Mouse (Mus musculus) granulocyte monocyte progenitor cell, adult 5-6 weeks (primary cell): ENCODE measurements around the gene Tmprss12. TPM values are rescaled to one million over a fixed set of nuclear protein-coding genes. Genes with fewer than 3 reads are reported as not detected.
"Not testable (repeated sequence)": the region's sequence is repeated elsewhere in the genome, so short reads cannot be mapped to it uniquely, and the experiment has no call there.

Experiments
- ATAC-seq: replicated peaks from 2 replicates; pipeline ENCODE4 v1.8.0; 2016; ENCODE audit warnings: mild to moderate bottlenecking, moderate TSS enrichment, inconsistent platforms; ENCODE audit not compliant: poor library complexity, severe bottlenecking
- total RNA-seq, 2 experiments: library from RNA; stranded (forward) in 1 of 2; stranded (reverse) in 1 of 2; fragments of 200-712, 200-1000 nt in 1 of 2; fragments of >200 nt in 1 of 2; fragmentation: Nextera tagmentation in 1 of 2; gene quantifications; 2 replicates each; pipeline ENCODE4 v1.2.3; 2014 to 2017

The Tmprss12 gene
- not detected in 2 replicates for total RNA-seq (2014; fragmentation: Nextera tagmentation)
- total RNA-seq (2017): not detected in 2 replicates

DNA sequence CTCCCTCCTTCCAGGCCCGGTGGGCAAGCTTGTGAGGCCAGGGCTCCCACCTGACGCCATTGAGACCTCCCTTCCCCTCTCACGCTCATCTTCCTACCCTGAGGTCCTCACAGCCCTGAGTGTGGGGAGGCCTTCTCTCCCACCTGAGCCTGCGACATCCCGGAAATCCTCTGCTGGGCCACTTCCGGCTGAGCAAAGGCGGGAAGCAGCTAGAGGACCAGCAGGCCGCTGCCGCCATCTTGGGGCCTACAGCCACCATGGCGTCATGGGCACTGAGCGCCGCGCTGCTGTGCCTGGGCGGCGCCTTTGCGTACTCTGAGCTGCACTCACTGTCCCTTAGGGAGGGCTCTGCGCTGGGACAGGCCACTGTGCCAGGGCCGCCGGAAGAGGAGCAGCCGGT, at the start of gene Tmprss12:
TSS of gene Tmprss12 (plus strand) at position 212 of the 400 bp plus-strand sequence.
- ATAC-seq: no peak

DNA sequence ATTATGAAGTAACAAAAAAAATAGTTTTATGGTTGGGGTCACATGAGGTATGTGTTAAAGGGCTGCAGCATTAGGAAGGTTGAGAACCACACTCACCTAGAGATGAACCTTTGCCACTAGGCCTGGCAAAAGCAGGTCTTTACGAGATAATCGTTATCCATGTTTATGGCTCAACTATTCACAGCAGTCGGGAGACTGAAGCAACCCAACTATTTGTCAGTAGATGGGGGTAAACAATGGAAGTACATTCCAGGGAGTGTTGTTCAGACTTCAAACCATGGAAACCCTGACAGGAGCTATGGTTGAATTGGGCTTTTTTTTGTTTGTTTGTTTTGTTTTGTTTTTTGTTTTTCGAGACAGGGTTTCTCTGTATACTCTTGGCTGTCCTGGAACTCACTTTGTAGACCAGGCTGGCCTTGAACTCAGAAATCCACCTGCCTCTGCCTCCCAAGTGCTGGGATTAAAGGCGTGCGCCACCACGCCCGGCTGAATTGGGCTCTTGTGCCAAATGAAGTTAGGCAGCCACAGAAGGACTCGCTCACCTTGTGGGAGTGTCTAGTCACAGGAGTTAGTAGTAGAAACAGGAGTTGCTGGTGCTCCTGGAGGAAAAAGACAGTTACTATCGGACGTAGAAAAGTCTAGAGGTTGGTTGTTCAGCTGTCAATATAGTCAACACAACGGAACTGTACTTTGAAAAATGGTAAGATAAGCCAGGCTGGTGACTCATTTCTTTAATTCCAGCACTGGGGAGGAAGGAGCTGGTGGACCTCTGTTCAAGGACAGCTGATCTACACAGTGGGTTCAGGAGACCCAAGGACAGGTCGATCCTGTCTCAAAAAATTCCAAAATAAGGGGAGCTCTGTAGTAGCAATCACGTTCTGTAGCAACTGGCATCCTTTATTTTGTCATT, 48.8 kb upstream of the Tmprss12 start:
- ATAC-seq: no peak

GRCm38 (mm10) chr15:100235208-100235965, 45.2 kb upstream of the Tmprss12 start:
- no peak for ATAC-seq

DNA sequence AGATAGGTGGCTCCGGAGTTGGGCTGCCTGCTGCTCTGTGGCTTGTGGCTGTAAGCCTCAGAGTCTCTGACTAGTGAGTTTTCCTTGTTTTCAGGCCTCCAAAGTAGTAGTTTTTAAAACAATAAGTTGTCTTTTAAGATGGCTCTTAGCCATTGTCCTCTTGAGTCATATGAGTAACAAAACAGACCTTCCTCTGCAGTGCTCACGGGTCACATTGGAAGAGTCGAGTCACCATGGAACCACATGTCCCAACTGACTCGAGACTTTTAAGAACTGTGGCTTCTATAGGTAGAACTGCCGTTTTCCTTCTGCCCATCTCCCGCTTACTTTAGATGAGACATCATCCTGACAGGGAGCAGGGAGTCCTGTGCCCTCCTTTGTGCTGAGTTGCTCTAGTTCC, 43.7 kb upstream of the Tmprss12 start:
- no peak for ATAC-seq

DNA sequence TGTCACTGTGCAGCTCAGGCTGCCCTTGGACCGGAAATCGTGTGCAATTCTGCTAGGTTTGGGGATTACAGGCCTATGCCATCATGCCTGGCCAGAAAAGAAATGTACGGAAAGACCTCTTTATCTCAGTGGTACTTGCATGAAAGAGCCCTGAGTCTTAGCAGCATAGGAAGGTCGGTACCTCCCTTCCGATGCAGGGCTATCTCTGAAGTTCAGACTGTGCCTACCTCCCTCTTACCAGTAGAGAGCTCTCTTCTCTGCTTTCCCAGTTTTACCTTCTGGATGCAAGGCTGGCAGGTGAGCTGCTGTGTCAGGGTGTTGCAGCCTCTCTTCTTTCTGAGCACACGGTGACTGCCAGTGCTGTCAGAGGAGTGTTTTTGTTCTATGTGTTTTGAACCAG, 38.9 kb upstream of the Tmprss12 start:
- no peak for ATAC-seq

- ATAC-seq: no peak
These were observed 34.7 kb upstream of the Tmprss12 start for GRCm38 (mm10) chr15:100245951-100246350.

DNA sequence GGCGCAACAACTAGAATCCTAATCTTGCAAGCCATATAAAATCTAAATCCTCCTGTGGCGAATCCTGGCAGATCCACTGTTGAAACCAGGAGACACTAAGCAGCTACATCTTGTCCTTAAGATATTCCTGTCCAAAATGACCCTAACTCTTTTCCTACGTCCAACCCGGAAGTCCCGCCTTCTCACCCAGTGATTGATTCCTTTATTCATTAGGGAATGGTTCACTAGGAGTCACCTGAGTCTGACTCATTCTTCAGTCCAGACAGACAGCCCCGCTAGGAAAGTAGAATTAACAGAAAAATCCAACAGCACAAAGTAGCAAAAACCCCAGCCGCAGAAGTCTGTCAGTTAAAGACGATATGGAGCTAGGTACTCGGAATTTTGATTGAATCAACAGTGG, 33.3 kb upstream of the Tmprss12 start:
- ATAC-seq: no peak

DNA sequence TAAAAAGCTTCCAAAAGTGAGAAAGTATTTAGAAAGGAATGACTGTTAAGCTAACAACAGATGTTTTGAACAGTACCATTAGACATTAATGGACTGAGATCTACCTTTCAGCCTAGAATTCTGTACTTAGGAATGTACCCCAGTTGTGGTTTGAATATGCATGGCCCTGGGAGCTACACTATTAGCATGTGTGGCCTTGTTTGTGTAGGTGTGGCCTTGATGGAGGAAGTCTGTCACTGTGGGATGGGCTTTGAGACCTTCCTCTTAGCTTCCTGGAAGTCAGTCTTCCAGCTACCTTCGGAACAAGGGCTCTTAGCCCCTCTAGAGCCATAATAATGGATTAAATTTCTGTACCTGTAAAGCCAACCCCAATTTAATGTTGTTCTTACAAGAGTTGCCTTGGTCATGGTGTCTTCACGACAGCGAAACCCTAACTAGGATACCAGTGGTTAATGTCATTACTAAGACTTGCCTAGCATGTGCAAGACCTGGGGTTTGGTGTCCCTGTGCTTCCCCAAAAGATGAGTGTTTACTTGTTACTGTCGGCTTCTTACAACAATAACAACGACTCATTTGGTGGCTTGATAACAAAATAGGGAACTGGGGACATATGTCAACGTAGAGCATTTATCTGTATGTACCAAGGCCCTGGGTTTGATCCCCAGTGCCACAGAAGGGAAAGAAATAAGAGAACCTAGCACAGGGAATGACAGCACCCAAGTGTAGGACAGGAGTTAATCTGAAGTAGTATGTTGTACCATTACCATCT, 31.8 kb upstream of the Tmprss12 start:
- ATAC-seq: peak; percentile 33

- no peak for ATAC-seq
These were observed 29.4 kb upstream of the Tmprss12 start for GRCm38 (mm10) chr15:100251153-100251780.

DNA sequence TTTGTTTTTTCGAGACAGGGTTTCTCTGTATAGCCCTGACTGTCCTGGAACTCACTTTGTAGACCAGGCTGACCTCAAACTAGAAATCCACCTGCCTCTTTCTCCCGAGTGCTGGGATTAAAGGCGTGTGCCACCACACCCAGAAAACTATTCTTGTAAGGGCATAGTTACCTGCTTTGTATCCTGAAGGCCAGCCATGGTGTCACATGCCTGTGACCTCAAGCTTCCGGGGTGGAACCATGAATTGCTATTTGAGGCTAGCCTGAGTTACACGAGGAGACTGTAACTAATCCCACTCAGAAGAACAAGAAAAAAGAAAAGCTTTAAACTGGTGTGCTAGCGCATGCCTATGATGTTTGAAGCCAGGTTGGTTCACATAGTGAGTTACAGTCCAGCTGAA, 24.3 kb upstream of the Tmprss12 start:
- no peak for ATAC-seq

GRCm38 (mm10) chr15:100257305-100257704, 23.3 kb upstream of the Tmprss12 start:
- ATAC-seq: no peak

GRCm38 (mm10) chr15:100258646-100259425, 21.8 kb upstream of the Tmprss12 start:
- ATAC-seq: no peak

DNA sequence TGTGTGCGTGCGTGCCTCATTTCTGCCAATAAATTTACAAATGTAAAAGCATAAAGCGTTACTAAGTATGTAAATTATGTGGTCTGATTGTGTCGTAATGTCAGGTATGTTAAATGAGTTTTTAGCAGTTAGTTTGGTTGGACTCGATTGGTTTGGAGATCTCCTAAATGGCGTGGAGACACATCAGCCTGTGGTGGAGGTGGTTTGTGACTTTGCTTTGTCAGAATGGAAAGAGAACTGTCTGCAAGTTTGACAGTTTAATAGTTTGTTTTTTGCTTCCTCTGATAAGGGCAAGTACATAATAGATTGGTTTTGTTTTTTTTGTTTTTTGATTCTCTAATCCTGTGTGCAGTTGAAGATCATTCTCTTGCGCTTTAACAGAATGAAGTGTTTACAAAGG, 20.3 kb upstream of the Tmprss12 start:
- ATAC-seq: peak; percentile 42; the same call in 1 of the 2 replicates

DNA sequence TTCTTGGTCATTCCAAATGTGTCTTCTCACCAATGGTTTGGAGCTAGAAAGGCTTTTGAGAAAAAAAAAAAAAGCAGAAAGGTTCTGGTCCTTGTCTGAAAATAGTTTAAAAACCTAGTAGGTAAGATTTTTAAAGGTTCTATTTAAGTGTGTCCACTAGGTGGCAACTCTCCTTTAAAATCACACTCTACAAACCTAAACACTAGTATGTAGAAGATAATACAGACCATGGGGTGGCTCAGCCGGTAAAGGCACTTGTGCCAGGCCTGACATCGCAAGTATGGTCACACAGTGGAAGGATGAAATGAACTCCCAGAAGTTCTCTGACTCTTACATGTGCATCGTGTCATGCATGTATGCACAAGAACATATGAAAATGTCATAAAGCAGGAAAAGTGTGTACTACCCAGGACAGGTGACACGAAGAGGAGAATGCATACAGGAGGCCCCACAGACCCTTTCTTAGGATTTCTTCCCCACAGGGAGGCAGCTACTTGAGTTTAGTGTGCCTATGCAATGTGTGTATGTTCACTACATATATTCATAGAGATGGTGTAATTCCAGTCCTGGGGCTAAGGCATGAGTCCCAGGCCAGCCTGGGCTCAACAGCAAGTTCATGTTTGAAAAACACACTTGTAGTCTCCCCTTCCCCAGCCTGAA, 17.3 kb upstream of the Tmprss12 start:
- ATAC-seq: peak; percentile 40; the same call in 1 of the 2 replicates

GRCm38 (mm10) chr15:100265586-100266325, 14.9 kb upstream of the Tmprss12 start:
- ATAC-seq: no peak

- no peak for ATAC-seq
These were observed 11.7 kb upstream of the Tmprss12 start for GRCm38 (mm10) chr15:100268916-100269315.

GRCm38 (mm10) chr15:100269776-100270175, 10.9 kb upstream of the Tmprss12 start:
- ATAC-seq: no peak

DNA sequence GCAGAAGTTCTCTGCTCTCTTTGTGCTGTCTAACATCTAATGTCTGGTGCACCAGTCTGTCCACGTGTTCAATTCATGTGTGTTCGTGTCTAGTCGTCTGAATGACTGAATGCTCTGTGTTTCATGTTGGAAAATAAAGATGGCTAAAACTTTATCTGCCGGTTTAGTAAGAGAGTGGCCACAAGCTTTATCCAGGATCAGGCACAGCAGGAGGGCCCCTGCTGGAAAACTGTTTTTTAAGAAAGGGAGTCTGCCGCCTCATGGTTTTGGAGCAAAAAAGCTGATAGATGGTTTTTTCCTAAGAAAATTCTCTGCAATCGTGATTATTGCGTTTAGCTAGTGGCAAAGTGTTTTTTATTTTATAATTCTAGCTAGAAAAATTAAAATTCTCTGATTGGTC, 10.0 kb upstream of the Tmprss12 start:
- ATAC-seq: not testable (repeated sequence)
